Mouse (Mus musculus) heart, postnatal 0 days (tissue): ENCODE measurements at regions not wholly inside any gene's neighbourhood (a gene's known extent, or its start where the extent isn't known, plus 50 kb on each side); places are given as distances from the start of the nearest gene placed in this dataset.

ENCODE experiments used
- CTCF ChIP-seq: IDR thresholded peaks from 2 replicates; pipeline ENCODE4 v1.5.1; 2016; ENCODE audit warnings: antibody characterized with exemption, control low read depth, low read depth
- EP300 ChIP-seq: IDR thresholded peaks from 2 replicates; pipeline ENCODE4 v1.6.1; 2016; ENCODE audit warnings: antibody characterized with exemption, low read depth

DNA sequence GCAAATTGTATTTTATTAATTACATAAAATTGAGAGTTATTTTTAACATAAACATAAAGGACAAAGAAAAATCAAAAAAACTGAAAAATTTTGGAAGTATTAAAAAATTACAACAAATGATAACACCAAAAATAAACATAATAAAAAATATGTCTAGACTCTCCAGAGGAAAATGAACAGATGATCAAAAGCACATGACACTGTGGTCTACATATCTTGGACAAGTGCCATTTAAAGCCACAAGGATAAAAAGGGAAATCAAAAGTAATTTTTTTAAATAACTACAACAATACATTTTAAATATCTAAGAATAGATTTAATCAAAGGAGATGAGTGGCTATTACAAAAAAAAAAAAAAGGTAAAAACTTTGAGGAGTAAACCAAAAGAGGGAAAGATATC, 755.6 kb downstream of the Hace1 start:
- TF ChIP-seq CTCF = no peak
- no peak for TF ChIP-seq EP300
